Mouse (Mus musculus) urinary bladder, adult 18-20 months (tissue): ENCODE results near the gene Trim8.

Experiments
- DNase-seq, 2 experiments: peaks; one replicate each; pipeline ENCODE4 v3.0.0; 2022; ENCODE audit warnings: low spot score in 2 of 2, mixed read lengths in 2 of 2

Gene Trim8

GRCm38 (mm10) chr19:46504822-46505417 lies 3.4 kb downstream of the Trim8 start:
- no peak for DNase-seq

- DNase-seq, result no peak
Observed at GRCm38 (mm10) chr19:46505646-46506371, 4.3 kb downstream of the Trim8 start.

- no peak for DNase-seq
Observed at GRCm38 (mm10) chr19:46506372-46506717, 4.8 kb downstream of the Trim8 start.

- no peak for DNase-seq
Observed at GRCm38 (mm10) chr19:46507181-46507581, 5.7 kb downstream of the Trim8 start.

- DNase-seq, result no peak
Observed at GRCm38 (mm10) chr19:46507806-46508205, 6.3 kb downstream of the Trim8 start.

GRCm38 (mm10) chr19:46508738-46509137 lies 7.2 kb downstream of the Trim8 start:
- no peak for DNase-seq

- DNase-seq, result peak in 1 of 2 experiments; percentile 69
Observed at GRCm38 (mm10) chr19:46509202-46509601, 7.7 kb downstream of the Trim8 start.

- no peak for DNase-seq
Observed at GRCm38 (mm10) chr19:46509736-46510135, 8.2 kb downstream of the Trim8 start.

- no peak for DNase-seq
Observed at GRCm38 (mm10) chr19:46510401-46510800, 8.9 kb downstream of the Trim8 start.

GRCm38 (mm10) chr19:46510824-46511223 lies 9.3 kb downstream of the Trim8 start:
- DNase-seq, result no peak

GRCm38 (mm10) chr19:46511263-46511662 lies 9.8 kb downstream of the Trim8 start:
- no peak for DNase-seq

- DNase-seq, result no peak
Observed at GRCm38 (mm10) chr19:46514387-46514786, 12.9 kb downstream of the Trim8 start.

- DNase-seq, result no peak
Observed at GRCm38 (mm10) chr19:46515287-46515821, 13.9 kb downstream of the Trim8 start.

- DNase-seq, result no peak
Observed at GRCm38 (mm10) chr19:46516667-46517528, 15.4 kb downstream of the Trim8 start.

- DNase-seq, result no peak
Observed at GRCm38 (mm10) chr19:46517529-46518351, 16.2 kb downstream of the Trim8 start.

GRCm38 (mm10) chr19:46518352-46518787 lies 16.9 kb downstream of the Trim8 start:
- no peak for DNase-seq

GRCm38 (mm10) chr19:46518828-46519621 lies 17.5 kb downstream of the Trim8 start:
- DNase-seq, result no peak

- no peak for DNase-seq
Observed at GRCm38 (mm10) chr19:46521698-46522097, 20.2 kb downstream of the Trim8 start.

GRCm38 (mm10) chr19:46522433-46523044 lies 21.0 kb downstream of the Trim8 start:
- DNase-seq, result no peak

GRCm38 (mm10) chr19:46523131-46523479 lies 21.6 kb downstream of the Trim8 start:
- DNase-seq, result no peak
